Mouse (Mus musculus): ENCODE measurements at regions not wholly inside any gene's neighbourhood (a gene's known extent, or its start where the extent isn't known, plus 50 kb on each side); places are given as distances from the start of the nearest gene placed in this dataset.
A peak's percentile ranks its signal among the peaks of the same experiment; 100 is the strongest.

- Histone ChIP-seq H3K9ac (ENCODE audit: low read depth, low read length) (no peak overlapping the region), H3K4me1 (ENCODE audit: control insufficient read depth, insufficient read depth, low read length) (0 out of 2 replicates have a peak, but pooled peaks cover 2% of the 10 kb centered on the region), H3K27ac (replicated peaks; ENCODE audit: insufficient read depth, low read depth, low read length) (no peak overlapping the region), H3K79me2 (ENCODE audit: control insufficient read depth, insufficient read depth, low read length) (no peaks in the 10 kb centered on the region), H3K27me3 (ENCODE audit: control insufficient read depth, insufficient read depth, low read length) (no peaks in the 10 kb centered on the region), H3K4me3 (ENCODE audit: insufficient read depth, low read depth, low read length) (no peak overlapping the region), H3K36me3 (ENCODE audit: control insufficient read depth, insufficient read depth, low read length) (no peaks in the 10 kb centered on the region)
- DNase-seq (ENCODE audit: extremely low read depth, low read depth, low spot score), result no peak
- no peak for TF ChIP-seq CTCF (IDR thresholded peaks at IDR 0.05; ENCODE audit: low read depth, low read length)
- no peak for TF ChIP-seq POLR2A (IDR thresholded peaks at IDR 0.05; ENCODE audit: extremely low read depth, insufficient read depth, low read length)
Measured at GRCm38 (mm10) chr16:95802641-95803040, 100.8 kb downstream of the Ets2 start.

GRCm38 (mm10) chr16:95802207-95802606 is 100.3 kb downstream of the Ets2 start:
- Histone ChIP-seq H3K4me1 (ENCODE audit: control insufficient read depth, insufficient read depth, low read length) (0 out of 2 replicates have a peak, but pooled peaks cover 2% of the 10 kb centered on the region), H3K27me3 (ENCODE audit: control insufficient read depth, insufficient read depth, low read length) (no peaks in the 10 kb centered on the region), H3K4me3 (ENCODE audit: insufficient read depth, low read depth, low read length) (no peak overlapping the region), H3K9ac (ENCODE audit: low read depth, low read length) (no peak overlapping the region), H3K27ac (replicated peaks; ENCODE audit: insufficient read depth, low read depth, low read length) (no peak overlapping the region), H3K36me3 (ENCODE audit: control insufficient read depth, insufficient read depth, low read length) (no peaks in the 10 kb centered on the region), H3K79me2 (ENCODE audit: control insufficient read depth, insufficient read depth, low read length) (no peaks in the 10 kb centered on the region)
- 90% methylated on average over 4 of the region's 4 CpGs for WGBS
- DNase-seq (ENCODE audit: extremely low read depth, low read depth, low spot score), result no peak
- no peak for TF ChIP-seq CTCF (IDR thresholded peaks at IDR 0.05; ENCODE audit: low read depth, low read length)
- TF ChIP-seq POLR2A (IDR thresholded peaks at IDR 0.05; ENCODE audit: extremely low read depth, insufficient read depth, low read length), result no peak

GRCm38 (mm10) chr16:95800911-95801442 is 99.1 kb downstream of the Ets2 start:
- TF ChIP-seq POLR2A (IDR thresholded peaks at IDR 0.05; ENCODE audit: extremely low read depth, insufficient read depth, low read length), result no peak
- no peak for TF ChIP-seq CTCF (IDR thresholded peaks at IDR 0.05; ENCODE audit: low read depth, low read length)

GRCm38 (mm10) chr16:95798582-95798981 is 96.7 kb downstream of the Ets2 start:
- no peak overlapping the region for H3K4me3 ChIP-seq (ENCODE audit: insufficient read depth, low read depth, low read length)
- H3K27me3 ChIP-seq (ENCODE audit: control insufficient read depth, insufficient read depth, low read length), result no peaks in the 10 kb centered on the region
- WGBS, result 77% methylated on average over 9 of the region's 9 CpGs
- H3K79me2 ChIP-seq (ENCODE audit: control insufficient read depth, insufficient read depth, low read length), result no peaks in the 10 kb centered on the region
- H3K9ac ChIP-seq (ENCODE audit: low read depth, low read length), result no peak overlapping the region
- 0 out of 2 replicates have a peak, but pooled peaks cover 2% of the 10 kb centered on the region for H3K4me1 ChIP-seq (ENCODE audit: control insufficient read depth, insufficient read depth, low read length)
- no peak overlapping the region for H3K27ac ChIP-seq (replicated peaks; ENCODE audit: insufficient read depth, low read depth, low read length)
- TF ChIP-seq POLR2A (IDR thresholded peaks at IDR 0.05; ENCODE audit: extremely low read depth, insufficient read depth, low read length) (no peak), CTCF (IDR thresholded peaks at IDR 0.05; ENCODE audit: low read depth, low read length) (no peak)
- DNase-seq (ENCODE audit: extremely low read depth, low read depth, low spot score), result no peak
- no peaks in the 10 kb centered on the region for H3K36me3 ChIP-seq (ENCODE audit: control insufficient read depth, insufficient read depth, low read length)

More at GRCm38 (mm10) chr16:95800911-95801442, 99.1 kb downstream of the Ets2 start:
- WGBS, result 89% methylated on average over 7 of the region's 7 CpGs
- no peaks in the 10 kb centered on the region for H3K36me3 ChIP-seq (ENCODE audit: control insufficient read depth, insufficient read depth, low read length)
- H3K4me3 ChIP-seq (ENCODE audit: insufficient read depth, low read depth, low read length), result no peak overlapping the region
- DNase-seq (ENCODE audit: extremely low read depth, low read depth, low spot score), result no peak
- H3K4me1 ChIP-seq (ENCODE audit: control insufficient read depth, insufficient read depth, low read length), result 0 out of 2 replicates have a peak, but pooled peaks cover 2% of the 10 kb centered on the region
- no peak overlapping the region for H3K9ac ChIP-seq (ENCODE audit: low read depth, low read length)
- no peak overlapping the region for H3K27ac ChIP-seq (replicated peaks; ENCODE audit: insufficient read depth, low read depth, low read length)
- H3K27me3 ChIP-seq (ENCODE audit: control insufficient read depth, insufficient read depth, low read length), result no peaks in the 10 kb centered on the region
- H3K79me2 ChIP-seq (ENCODE audit: control insufficient read depth, insufficient read depth, low read length), result no peaks in the 10 kb centered on the region

GRCm38 (mm10) chr16:95798099-95798498 is 96.2 kb downstream of the Ets2 start:
- Histone ChIP-seq H3K27ac (replicated peaks; ENCODE audit: insufficient read depth, low read depth, low read length) (no peak overlapping the region), H3K36me3 (ENCODE audit: control insufficient read depth, insufficient read depth, low read length) (no peaks in the 10 kb centered on the region), H3K9ac (ENCODE audit: low read depth, low read length) (no peak overlapping the region), H3K4me3 (ENCODE audit: insufficient read depth, low read depth, low read length) (no peak overlapping the region), H3K79me2 (ENCODE audit: control insufficient read depth, insufficient read depth, low read length) (no peaks in the 10 kb centered on the region), H3K4me1 (ENCODE audit: control insufficient read depth, insufficient read depth, low read length) (0 out of 2 replicates have a peak, but pooled peaks cover 2% of the 10 kb centered on the region), H3K27me3 (ENCODE audit: control insufficient read depth, insufficient read depth, low read length) (no peaks in the 10 kb centered on the region)
- no peak for DNase-seq (ENCODE audit: extremely low read depth, low read depth, low spot score)
- no peak for TF ChIP-seq CTCF (IDR thresholded peaks at IDR 0.05; ENCODE audit: low read depth, low read length)
- no peak for TF ChIP-seq POLR2A (IDR thresholded peaks at IDR 0.05; ENCODE audit: extremely low read depth, insufficient read depth, low read length)
- WGBS, result 81% methylated on average over 11 of the region's 11 CpGs

GRCm38 (mm10) chr16:95797141-95797540 is 95.3 kb downstream of the Ets2 start:
- WGBS, result 79% methylated on average over 2 of the region's 2 CpGs
- H3K9ac ChIP-seq (ENCODE audit: low read depth, low read length), result no peak overlapping the region
- H3K4me3 ChIP-seq (ENCODE audit: insufficient read depth, low read depth, low read length), result no peak overlapping the region
- no peak overlapping the region for H3K27ac ChIP-seq (replicated peaks; ENCODE audit: insufficient read depth, low read depth, low read length)
- H3K79me2 ChIP-seq (ENCODE audit: control insufficient read depth, insufficient read depth, low read length), result no peaks in the 10 kb centered on the region
- 0 out of 2 replicates have a peak, but pooled peaks cover 2% of the 10 kb centered on the region for H3K4me1 ChIP-seq (ENCODE audit: control insufficient read depth, insufficient read depth, low read length)
- H3K36me3 ChIP-seq (ENCODE audit: control insufficient read depth, insufficient read depth, low read length), result no peaks in the 10 kb centered on the region
- TF ChIP-seq POLR2A (IDR thresholded peaks at IDR 0.05; ENCODE audit: extremely low read depth, insufficient read depth, low read length) (no peak), CTCF (IDR thresholded peaks at IDR 0.05; ENCODE audit: low read depth, low read length) (no peak)
- DNase-seq (ENCODE audit: extremely low read depth, low read depth, low spot score), result peak; percentile 22
- no peaks in the 10 kb centered on the region for H3K27me3 ChIP-seq (ENCODE audit: control insufficient read depth, insufficient read depth, low read length)
